Mouse (Mus musculus) lung, postnatal 10 days (tissue): ENCODE data around the gene Dera.
A peak's percentile ranks its signal among the peaks of the same experiment; 100 is the strongest.

Source experiments
- DNase-seq: peaks from one replicate; pipeline ENCODE4 v3.0.0; 2021

Dera gene

DNA sequence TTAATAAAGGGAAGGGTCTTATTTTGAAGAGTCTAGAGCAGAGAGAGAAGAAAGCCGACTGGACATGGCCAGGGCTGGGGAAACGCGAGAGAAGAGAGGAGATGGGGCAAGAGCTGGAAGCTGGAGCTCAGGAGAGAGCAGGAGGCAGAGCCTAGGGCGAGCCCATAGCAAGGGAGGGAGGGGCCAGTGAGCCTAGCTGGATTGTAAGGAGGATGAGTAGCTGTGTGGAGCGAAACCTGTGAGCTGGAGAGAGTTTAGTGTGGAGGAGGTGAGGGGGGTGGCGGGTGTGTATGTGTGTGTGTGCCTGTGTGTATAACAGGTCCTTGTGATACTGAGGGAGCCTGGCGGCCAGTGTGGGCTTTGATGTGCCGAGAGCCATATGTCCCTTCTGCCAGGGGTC lies 5.3 kb downstream of the Dera start:
- DNase-seq: peak; percentile 9

DNA sequence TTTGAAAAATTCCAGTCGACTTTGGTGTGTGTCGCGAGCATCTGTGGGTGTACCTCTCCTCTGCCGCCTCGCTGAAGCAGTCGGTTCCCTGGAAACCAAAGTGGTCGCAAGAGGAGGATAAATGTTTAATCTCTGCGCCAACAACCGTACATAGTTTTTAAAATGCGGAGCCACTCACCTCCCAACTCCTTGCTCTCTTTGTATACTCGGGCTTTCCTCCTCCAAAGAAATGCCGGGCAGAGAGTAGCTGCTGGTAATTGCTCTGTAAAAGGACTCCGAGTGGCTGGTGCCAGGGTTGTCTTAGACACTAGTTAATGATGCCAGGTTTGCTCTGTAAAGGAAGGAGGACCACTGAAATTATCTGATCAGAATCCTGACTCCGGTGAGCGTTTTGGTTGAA lies 6.6 kb downstream of the Dera start:
- DNase-seq: no peak

GRCm38 (mm10) chr6:137764572-137765210 lies 10.3 kb downstream of the Dera start:
- DNase-seq: no peak

GRCm38 (mm10) chr6:137766177-137766576 lies 11.8 kb downstream of the Dera start:
- no peak for DNase-seq

DNA sequence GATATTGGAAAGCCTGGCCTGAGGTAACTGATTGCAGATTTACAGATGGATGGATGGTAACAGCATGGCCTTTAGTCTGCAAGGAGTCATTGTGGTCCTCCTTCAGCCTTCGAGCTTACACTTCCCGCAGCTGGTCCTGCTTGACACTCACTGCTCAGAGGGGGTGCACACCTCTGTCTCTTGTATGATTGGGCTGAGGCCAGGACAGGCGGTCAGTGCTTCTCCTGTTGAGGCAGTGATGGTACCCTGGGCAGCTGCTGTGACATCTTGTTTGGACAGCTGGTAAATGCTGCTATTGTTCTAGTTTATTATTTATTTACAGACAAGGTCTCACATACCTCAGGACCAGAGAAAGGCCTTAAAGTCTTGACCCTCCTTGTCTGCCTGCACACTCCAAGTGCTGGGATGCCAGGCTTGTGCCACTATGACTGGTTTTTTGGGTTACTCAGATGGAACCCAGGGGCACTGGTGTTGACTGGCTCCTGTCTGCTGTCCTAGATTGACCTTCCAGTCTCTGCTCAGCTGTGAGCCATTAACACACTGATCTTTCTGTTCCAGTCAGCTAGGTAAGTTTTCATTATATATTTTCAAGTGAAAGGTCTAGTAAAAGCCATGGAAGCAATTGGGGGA lies 17.4 kb downstream of the Dera start:
- DNase-seq: no peak

DNA sequence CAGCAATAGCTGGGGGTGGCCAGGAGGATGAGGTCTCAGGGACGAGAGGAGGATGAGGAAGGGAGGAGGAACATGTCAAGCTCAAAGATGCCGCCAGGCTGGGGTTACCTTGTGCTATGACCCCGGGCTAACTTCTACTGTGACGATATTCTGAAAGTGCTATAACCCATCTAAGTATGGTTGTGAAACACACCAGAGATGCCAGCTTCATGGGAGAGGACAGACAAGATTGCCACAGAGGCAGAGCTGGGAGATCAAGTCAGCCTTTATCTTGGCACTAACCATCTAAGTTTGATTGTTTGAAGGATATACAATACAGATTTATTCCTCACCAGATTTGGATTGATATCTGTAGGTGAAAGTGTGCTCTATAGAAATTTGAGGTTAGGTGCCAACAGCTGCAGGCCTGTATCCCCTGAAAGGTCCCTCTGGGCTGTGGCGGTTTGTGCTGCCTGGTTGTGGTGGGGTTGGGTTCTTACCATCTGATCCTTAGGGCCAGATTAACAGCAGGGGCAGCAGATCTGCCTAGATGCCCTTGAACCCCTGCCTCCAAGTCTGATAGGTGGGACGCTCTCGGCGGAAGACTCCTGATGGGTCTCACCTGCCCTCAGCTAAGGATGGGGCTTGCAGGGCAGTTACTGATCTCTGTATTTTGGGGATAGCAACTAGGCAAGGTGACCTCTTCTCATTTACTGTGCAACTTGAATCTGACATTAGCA lies 18.7 kb downstream of the Dera start:
- no peak for DNase-seq

GRCm38 (mm10) chr6:137773637-137774028 lies 19.3 kb downstream of the Dera start:
- DNase-seq: no peak

DNA sequence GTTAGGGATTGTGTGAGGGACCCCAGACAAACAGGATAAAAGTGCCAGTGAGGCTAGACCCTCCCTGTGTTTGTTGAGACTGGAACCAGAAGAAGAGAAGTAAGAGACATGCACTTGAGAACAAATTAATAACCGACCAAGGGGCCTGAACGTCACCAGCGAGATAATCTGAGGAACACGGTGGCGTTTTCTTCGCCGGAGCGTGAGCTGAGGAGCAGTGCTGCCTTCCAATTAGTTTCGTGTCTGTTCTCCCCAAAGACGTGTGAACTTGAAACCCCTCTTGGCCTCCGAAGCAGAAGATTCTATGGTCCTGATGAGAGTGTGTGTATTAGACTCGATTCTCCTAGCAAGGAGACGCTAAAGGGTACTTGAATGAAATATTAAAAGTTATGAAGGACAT lies 19.8 kb downstream of the Dera start:
- no peak for DNase-seq

GRCm38 (mm10) chr6:137775159-137775558 lies 20.8 kb downstream of the Dera start:
- DNase-seq: no peak

GRCm38 (mm10) chr6:137776981-137777380 lies 22.6 kb downstream of the Dera start:
- no peak for DNase-seq

DNA sequence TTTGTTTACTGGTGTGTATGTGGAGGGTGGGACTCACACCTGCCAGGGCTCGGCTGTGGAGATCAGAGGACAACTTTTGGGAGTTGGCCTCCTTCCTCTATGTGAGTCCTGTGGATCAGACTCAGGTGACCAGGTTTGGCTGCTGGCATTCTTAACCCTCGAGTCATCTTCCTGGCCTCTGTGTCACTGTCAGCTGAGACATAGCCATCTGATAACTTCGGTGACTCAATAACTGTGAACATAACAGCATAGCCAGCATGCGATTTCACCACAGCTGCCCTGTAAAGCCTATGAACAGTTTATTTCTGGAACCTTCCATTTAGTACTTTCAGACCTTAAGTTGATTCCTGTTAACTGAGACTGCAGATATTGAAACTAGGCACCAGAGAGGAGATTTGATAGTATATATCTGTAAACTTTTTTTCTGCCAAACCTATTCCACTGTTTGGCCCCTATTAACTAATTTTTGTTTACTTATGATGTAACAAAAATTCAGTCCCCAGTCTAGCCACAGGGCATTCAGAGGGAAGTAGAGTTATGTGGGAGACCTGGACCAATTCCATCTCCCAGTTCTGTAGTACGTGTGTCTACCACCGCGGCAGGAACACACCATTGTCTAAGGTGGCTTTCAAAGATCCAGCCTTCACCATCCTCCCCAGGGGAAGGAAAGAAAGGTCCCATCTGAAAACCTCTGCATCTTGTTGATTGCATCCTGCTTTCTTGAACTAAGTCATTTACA lies 29.7 kb downstream of the Dera start:
- no peak for DNase-seq

- DNase-seq: no peak
These were observed 34.7 kb downstream of the Dera start for GRCm38 (mm10) chr6:137788976-137789590.

DNA sequence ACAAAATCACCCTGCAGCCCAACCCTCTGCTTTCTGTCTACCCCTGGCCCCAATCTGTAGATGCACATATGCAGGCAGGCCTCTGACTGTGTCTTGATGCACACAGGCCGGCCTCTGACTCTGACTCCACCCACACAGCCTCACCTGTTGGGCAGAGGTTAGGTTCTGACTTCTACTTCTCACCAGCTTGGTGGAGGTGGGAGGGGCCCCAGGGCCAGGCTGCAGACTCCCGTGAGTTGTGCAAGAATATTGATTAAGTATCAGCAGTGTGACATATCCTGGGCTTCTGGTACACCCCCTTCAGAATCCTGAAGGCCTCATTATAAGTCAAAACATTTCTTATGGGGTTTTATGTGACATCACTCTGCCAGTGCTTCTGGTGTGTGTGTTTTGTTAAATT lies 35.3 kb downstream of the Dera start:
- DNase-seq: no peak

DNA sequence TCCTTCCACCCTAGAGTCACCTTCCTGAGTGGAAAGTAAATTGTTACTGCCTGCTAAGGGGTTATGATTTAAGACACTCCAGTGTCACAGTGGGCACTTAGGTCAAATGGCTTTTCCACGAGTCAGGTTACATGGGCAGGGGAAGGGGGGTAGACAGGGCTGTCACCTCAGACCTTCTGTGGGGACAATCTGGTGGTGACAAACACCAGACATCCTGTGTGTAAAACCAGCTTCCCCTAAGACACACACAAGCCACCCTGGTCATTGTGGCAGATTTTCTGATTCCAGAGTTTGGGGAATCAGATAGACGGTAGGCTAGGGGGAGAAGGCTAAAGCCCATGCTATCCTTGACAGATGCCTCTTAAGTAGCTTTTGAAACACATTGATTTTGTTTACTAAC lies 41.1 kb downstream of the Dera start:
- no peak for DNase-seq

DNA sequence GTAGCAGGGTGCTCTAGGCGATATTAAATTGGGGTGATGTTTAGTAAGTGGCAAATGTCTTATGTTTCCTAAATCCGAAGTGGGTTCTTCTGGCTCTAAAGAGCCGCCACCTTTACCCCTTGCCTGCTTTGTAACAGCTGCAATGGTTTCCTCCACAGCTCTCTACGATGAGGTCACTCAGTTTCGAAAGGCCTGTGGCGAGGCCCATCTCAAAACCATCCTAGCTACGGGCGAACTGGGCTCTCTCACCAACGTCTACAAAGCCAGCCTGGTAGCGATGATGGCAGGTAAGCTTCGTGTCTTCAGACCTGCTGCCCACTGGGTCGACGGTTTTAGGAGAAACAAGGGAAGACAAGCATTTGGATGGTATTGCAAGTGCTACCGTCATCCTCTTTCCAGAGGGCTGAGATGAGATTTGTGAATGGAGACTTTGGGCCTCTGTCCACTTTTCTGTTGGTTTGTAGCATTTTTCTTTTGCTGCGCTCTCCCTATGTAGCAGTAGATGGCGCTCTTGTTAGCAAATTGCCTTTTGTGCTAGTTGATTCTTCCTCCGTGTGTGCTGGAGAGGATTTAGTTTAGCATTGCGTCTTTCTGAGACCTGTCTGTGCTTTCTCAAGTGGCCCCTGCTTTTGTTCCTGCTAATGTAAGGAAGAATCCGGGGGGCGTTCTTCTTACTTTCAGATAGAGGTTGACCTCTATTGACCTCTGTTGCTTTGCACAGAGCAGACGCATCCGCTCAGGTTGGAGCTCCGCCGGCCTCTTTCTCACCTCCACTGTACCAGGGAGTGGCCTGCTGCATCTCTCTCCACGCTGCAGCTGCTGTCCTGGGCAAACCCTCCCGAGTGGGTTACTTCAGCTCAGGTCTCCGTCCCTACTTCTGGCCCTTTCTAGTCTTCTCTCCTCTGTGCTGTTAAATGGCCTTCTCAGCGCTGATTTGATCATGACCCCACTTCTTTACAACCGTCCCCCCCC lies 42.5 kb downstream of the Dera start:
- peak; percentile 16 for DNase-seq

DNA sequence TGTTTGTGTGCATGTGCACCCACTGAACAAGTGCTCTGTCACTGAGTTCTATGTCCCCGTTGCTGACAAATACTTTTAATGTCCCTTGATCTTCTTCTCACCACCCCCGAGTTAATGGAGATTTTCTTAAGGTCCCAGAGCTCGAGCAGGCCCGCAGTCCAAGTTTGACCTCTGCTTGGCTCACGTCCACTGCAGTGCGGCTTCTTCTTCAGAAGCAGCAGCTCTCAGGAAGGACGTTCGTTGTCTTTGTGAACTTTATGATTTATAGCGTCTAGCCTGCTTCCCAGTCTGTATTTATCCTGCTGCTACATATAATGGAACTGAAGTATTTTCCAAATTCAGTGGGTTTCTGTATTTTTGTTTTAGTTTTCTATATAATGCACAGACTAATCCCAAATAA lies 44.9 kb downstream of the Dera start:
- no peak for DNase-seq

GRCm38 (mm10) chr6:137803456-137804005 lies 49.2 kb downstream of the Dera start:
- DNase-seq: no peak

- no peak for DNase-seq
These were observed 49.8 kb downstream of the Dera start for GRCm38 (mm10) chr6:137804121-137804520.

- DNase-seq: no peak
These were observed 50.3 kb downstream of the Dera start for GRCm38 (mm10) chr6:137804606-137805005.

- no peak for DNase-seq
These were observed 52.0 kb downstream of the Dera start for GRCm38 (mm10) chr6:137806342-137806741.

- no peak for DNase-seq
These were observed 52.5 kb downstream of the Dera start for GRCm38 (mm10) chr6:137806806-137807205.

DNA sequence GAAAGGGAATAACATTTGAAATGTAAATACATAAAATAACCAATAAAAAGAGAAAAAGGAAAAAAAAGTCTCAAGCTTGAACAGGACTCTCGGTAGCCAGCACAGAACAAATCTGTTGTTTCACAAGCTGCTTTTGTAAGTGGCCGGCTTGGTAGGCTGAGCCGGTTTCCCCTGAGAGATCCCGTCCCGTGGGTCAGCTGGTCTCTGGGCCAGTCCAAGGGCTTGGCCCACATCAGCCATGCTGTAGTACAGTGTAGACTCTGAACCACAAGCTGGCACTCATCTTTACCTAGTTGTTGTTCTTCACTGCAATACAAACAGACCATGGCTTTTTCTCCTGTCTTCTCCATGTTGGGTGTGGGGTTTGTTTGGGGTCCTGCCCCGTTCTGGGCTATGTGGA lies 53.0 kb downstream of the Dera start:
- no peak for DNase-seq
